Mouse (Mus musculus) myocyte (in vitro differentiated cells): ENCODE data around the gene Synpo2l.

ENCODE experiments used
- E2F4 ChIP-seq: IDR thresholded peaks from one replicate; pipeline ENCODE4 v1.6.1; 2011; ENCODE audit warnings: mild to moderate bottlenecking, control low read depth, moderate library complexity; ENCODE audit not compliant: insufficient read depth
- MYOG ChIP-seq, 3 experiments: IDR thresholded peaks; one replicate each; pipeline ENCODE4 v1.6.1; 2011; ENCODE audit warnings: control low read depth in 2 of 3, low read depth in 2 of 3, mild to moderate bottlenecking in 2 of 3; ENCODE audit not compliant: insufficient read length in 2 of 3, control insufficient read depth in 1 of 3, insufficient read depth in 1 of 3
- POLR2A ChIP-seq: IDR thresholded peaks from one replicate; pipeline ENCODE4 v1.6.1; 2011; ENCODE audit warnings: low read depth, mild to moderate bottlenecking, control low read depth, moderate library complexity; ENCODE audit not compliant: insufficient read length
- POLR2AphosphoS2 ChIP-seq: IDR thresholded peaks from one replicate; pipeline ENCODE4 v1.6.1; 2011; ENCODE audit warnings: low read depth, control low read depth; ENCODE audit not compliant: insufficient read length
- TCF12 ChIP-seq: IDR thresholded peaks from one replicate; pipeline ENCODE4 v1.6.1; 2011; ENCODE audit warnings: mild to moderate bottlenecking, control low read depth; ENCODE audit not compliant: poor library complexity, insufficient read depth, severe bottlenecking
- USF1 ChIP-seq: IDR thresholded peaks from one replicate; pipeline ENCODE4 v1.6.1; 2011; ENCODE audit warnings: low read depth, mild to moderate bottlenecking, control low read depth, moderate library complexity

DNA sequence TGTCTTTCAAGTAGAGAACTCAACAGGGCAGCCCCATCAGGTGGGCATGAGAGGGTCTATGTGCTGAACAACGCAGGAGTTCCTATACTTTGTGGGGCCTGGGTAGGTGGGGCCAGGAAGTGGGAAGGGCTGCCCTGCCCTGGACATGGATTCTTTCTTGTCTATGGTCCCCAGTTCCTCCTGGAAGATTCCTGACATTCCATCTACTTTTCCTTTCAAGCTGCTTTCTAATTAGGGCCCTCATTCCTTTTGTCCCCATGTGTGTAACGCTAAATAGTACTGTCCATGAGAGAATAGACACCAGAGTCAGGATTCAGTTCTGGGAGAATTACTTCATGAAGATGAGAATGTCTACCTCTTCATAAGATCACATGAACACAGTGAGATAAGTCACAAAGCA is 4.6 kb downstream of the Synpo2l start:
- TF ChIP-seq POLR2A (peak; percentile 27), TCF12 (no peak), E2F4 (no peak), USF1 (no peak), MYOG (IDR thresholded peaks at IDR 0.05; ENCODE audit: control insufficient read depth in 1 of 3, insufficient read depth in 1 of 3, insufficient read length in 2 of 3, low read depth in 2 of 3) (no peak), POLR2AphosphoS2 (peak; percentile 42)
